Mouse (Mus musculus) liver, embryonic 11.5 days (tissue): ENCODE measurements at regions not wholly inside any gene's neighbourhood (a gene's known extent, or its start where the extent isn't known, plus 50 kb on each side); places are given as distances from the start of the nearest gene placed in this dataset.

Source experiments
- ATAC-seq: fragments of 200-750 bp; cut with Nextera tagmentation; replicated peaks from 2 replicates; pipeline ENCODE4 v1.8.0; 2017; ENCODE audit warnings: moderate number of reproducible peaks, mild to moderate bottlenecking, moderate TSS enrichment, moderate library complexity; ENCODE audit not compliant: low FRiP score
- DNase-seq: peaks from one replicate; pipeline ENCODE4 v3.0.0-alpha.2; 2017; ENCODE audit warnings: low spot score
- H3K27ac ChIP-seq: fragments of 300-500 bp; sonication (generic); 2 replicates; pipeline ENCODE4 v1.5.1; 2014; ENCODE audit warnings: mild to moderate bottlenecking, low read depth, low read length, control low read depth
- H3K27me3 ChIP-seq: fragments of 300-500 bp; sonication (generic); replicated peaks from 2 replicates; pipeline ENCODE4 v1.6.1; 2014; ENCODE audit warnings: low read length, mixed read lengths; ENCODE audit not compliant: control insufficient read depth, insufficient read depth
- H3K36me3 ChIP-seq: fragments of 300-500 bp; sonication (generic); 2 replicates; pipeline ENCODE4 v1.6.1; 2014; ENCODE audit warnings: mild to moderate bottlenecking, low read length, moderate library complexity, mixed read lengths; ENCODE audit not compliant: control insufficient read depth, insufficient read depth
- H3K4me1 ChIP-seq: fragments of 300-500 bp; sonication (generic); replicated peaks from 2 replicates; pipeline ENCODE4 v1.6.1; 2014; ENCODE audit warnings: low read length, mixed read lengths; ENCODE audit not compliant: control insufficient read depth, insufficient read depth
- H3K4me2 ChIP-seq: fragments of 300-500 bp; sonication (generic); 2 replicates; pipeline ENCODE4 v1.6.1; 2014; ENCODE audit warnings: mild to moderate bottlenecking, control low read depth, moderate library complexity
- H3K4me3 ChIP-seq: fragments of 300-500 bp; sonication (generic); 2 replicates; pipeline ENCODE4 v1.5.1; 2014; ENCODE audit warnings: low read depth, low read length, control low read depth
- H3K9ac ChIP-seq: fragments of 300-500 bp; sonication (generic); 2 replicates; pipeline ENCODE4 v1.6.1; 2014; ENCODE audit warnings: low read depth, low read length, control low read depth
- H3K9me3 ChIP-seq: fragments of 300-500 bp; sonication (generic); 2 replicates; pipeline ENCODE4 v1.6.1; 2016; ENCODE audit warnings: low read length, inconsistent platforms, mixed read lengths; ENCODE audit not compliant: control insufficient read depth
- WGBS: fragments of 180-500 bp; shearing (Covaris S2); extraction: QIAGEN DNeasy Blood & Tissue Kit; methylation state at CpG from one replicate; pipeline ENCODE4 v1.1.7; 2014; 5-methylcytosine and 5-hydroxymethylcytosine counted together

DNA sequence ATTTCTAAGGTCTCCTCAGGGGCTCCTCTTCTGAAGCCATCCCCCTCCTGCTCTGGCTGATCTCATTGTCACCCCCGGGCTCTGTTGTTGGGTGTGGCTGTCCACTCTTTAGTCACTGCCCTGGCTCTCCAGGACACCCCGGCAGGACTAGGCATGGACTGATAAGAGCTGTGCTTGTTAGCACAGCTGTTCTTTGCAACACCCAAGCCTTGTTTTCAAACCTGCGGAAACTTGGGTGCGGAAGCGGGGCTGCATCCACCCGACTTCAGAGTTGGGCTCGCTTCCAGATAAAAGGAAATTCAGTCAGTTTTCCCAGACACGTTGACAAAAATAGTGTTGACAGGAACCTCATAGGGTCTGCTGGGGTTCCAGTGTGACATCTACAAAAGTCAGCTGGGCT lies 53.6 kb upstream of the Podxl start:
- H3K27ac ChIP-seq = peak overlapping the region; percentile 26; the same call in 1 of the 2 replicates
- peak overlapping the region; percentile 36 for H3K4me2 ChIP-seq
- peak overlapping the region; percentile 1; the same call in 1 of the 2 replicates for H3K9ac ChIP-seq
- H3K27me3 ChIP-seq = no peaks in the 10 kb centered on the region
- ATAC-seq = 0 out of 2 replicates have a peak, but pooled peaks have one; percentile 16
- peaks cover 50% of the 10 kb centered on the region for H3K4me1 ChIP-seq
- 34% methylated on average over 8 of the region's 8 CpGs for WGBS
- no peak overlapping the region for H3K4me3 ChIP-seq
- H3K36me3 ChIP-seq = no peaks in the 10 kb centered on the region
- no peaks in the 10 kb centered on the region for H3K9me3 ChIP-seq
- DNase-seq = no peak

- no peak overlapping the region; the same call in 1 of the 2 replicates for H3K9ac ChIP-seq
- 47% methylated on average over 4 of the region's 4 CpGs for WGBS
- no peaks in the 10 kb centered on the region for H3K36me3 ChIP-seq
- H3K9me3 ChIP-seq = no peaks in the 10 kb centered on the region
- DNase-seq = no peak
- no peak for ATAC-seq
- peaks cover 64% of the 10 kb centered on the region for H3K4me1 ChIP-seq
- H3K27ac ChIP-seq = peak overlapping the region; percentile 47
- no peaks in the 10 kb centered on the region for H3K27me3 ChIP-seq
- peak overlapping the region; percentile 73 for H3K4me2 ChIP-seq
- H3K4me3 ChIP-seq = peak overlapping the region; percentile 5; the same call in 1 of the 2 replicates
Observed at GRCm38 (mm10) chr6:31615426-31615970, 51.7 kb upstream of the Podxl start.

GRCm38 (mm10) chr6:31614563-31614962 lies 50.8 kb upstream of the Podxl start:
- Histone ChIP-seq H3K4me1 (peaks cover 61% of the 10 kb centered on the region), H3K36me3 (no peaks in the 10 kb centered on the region), H3K27me3 (no peaks in the 10 kb centered on the region), H3K4me3 (peak overlapping the region; percentile 55), H3K4me2 (peak overlapping the region; percentile 73), H3K9ac (peak overlapping the region; percentile 75), H3K27ac (peak overlapping the region; percentile 98), H3K9me3 (no peaks in the 10 kb centered on the region)
- ATAC-seq (no peak), DNase-seq (no peak)
- 65% methylated on average over 4 of the region's 4 CpGs for WGBS

DNA sequence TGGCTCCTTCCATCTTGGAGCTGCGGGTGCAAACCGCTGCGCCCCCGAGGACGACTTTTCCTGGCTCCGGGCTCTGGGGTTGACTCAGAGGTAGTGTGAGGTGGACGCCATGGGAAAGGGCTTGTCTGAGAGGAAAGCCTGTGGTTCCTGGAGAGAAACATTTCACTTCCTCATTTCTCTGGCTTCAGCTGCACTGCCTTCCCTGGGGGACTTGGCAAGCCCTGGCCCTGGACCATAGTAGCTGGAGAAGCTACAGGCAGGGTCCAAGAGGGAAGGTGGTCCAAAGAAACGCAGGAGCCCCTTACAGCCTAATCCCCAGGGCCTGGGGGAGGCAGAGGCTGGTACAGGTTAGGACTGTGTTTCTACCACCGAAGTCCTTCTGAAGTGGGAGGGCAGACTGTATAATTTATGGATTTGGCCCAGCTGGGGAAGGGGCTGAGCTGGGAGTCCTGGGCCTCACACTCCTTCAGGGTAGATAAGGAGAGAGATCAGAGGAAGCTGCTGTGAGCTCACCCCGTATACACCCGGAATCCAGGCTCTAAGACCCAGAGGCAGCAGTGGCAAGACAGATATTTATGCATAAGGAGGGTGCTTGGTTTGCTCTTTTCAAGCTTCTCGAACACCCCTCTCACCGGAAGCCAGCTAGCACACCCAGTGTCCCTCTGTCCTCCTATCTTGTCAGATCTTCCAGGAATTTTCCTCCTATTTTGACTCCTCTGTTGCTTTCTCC lies 50.0 kb upstream of the Podxl start:
- Histone ChIP-seq H3K4me3 (peak overlapping the region; percentile 55), H3K9me3 (no peaks in the 10 kb centered on the region), H3K4me2 (peak overlapping the region; percentile 73), H3K27ac (peak overlapping the region; percentile 98), H3K27me3 (no peaks in the 10 kb centered on the region), H3K36me3 (no peaks in the 10 kb centered on the region), H3K4me1 (peaks cover 54% of the 10 kb centered on the region), H3K9ac (peak overlapping the region; percentile 75)
- ATAC-seq = peak; percentile 83
- WGBS = 23% methylated on average over 13 of the region's 13 CpGs
- peak; percentile 53 for DNase-seq
